Mouse (Mus musculus) retina, adult 2 months (tissue): ENCODE measurements around the gene Chrdl2.
"Not testable (repeated sequence)": the region's sequence is repeated elsewhere in the genome, so short reads cannot be mapped to it uniquely, and the experiment has no call there.

Experiments used
- DNase-seq: peaks from one replicate; pipeline ENCODE4 v3.0.0-alpha.2; 2012; ENCODE audit warnings: low read depth, low spot score

The Chrdl2 gene

GRCm38 (mm10) chr7:100034815-100035463 lies 29.0 kb downstream of the Chrdl2 start:
- DNase-seq: no peak

GRCm38 (mm10) chr7:100036050-100036449 lies 30.1 kb downstream of the Chrdl2 start:
- no peak for DNase-seq

- no peak for DNase-seq
These were observed 30.5 kb downstream of the Chrdl2 start for GRCm38 (mm10) chr7:100036495-100036894.

GRCm38 (mm10) chr7:100042120-100042519 lies 36.1 kb downstream of the Chrdl2 start:
- no peak for DNase-seq

- no peak for DNase-seq
These were observed 37.1 kb downstream of the Chrdl2 start for GRCm38 (mm10) chr7:100043096-100043495.

- DNase-seq: no peak
These were observed 37.6 kb downstream of the Chrdl2 start for GRCm38 (mm10) chr7:100043605-100044031.

- DNase-seq: no peak
These were observed 40.5 kb downstream of the Chrdl2 start for GRCm38 (mm10) chr7:100046486-100046885.

GRCm38 (mm10) chr7:100051904-100052303 lies 45.9 kb downstream of the Chrdl2 start:
- no peak for DNase-seq

GRCm38 (mm10) chr7:100052991-100053390 lies 47.0 kb downstream of the Chrdl2 start:
- not testable (repeated sequence) for DNase-seq

GRCm38 (mm10) chr7:100073959-100074358 lies 68.0 kb downstream of the Chrdl2 start:
- DNase-seq: no peak

GRCm38 (mm10) chr7:100076296-100076695 lies 70.3 kb downstream of the Chrdl2 start:
- DNase-seq: no peak

GRCm38 (mm10) chr7:100077071-100077470 lies 71.1 kb downstream of the Chrdl2 start:
- DNase-seq: no peak

- no peak for DNase-seq
These were observed 74.3 kb downstream of the Chrdl2 start for GRCm38 (mm10) chr7:100080087-100080781.

GRCm38 (mm10) chr7:100082836-100083235 lies 76.9 kb downstream of the Chrdl2 start:
- DNase-seq: no peak

- no peak for DNase-seq
These were observed 77.8 kb downstream of the Chrdl2 start for GRCm38 (mm10) chr7:100083812-100084211.
